Mouse (Mus musculus) MN1 (cell line): Measurements from ENCODE around the gene Klhl41.
"Not testable (repeated sequence)": the region's sequence is repeated elsewhere in the genome, so short reads cannot be mapped to it uniquely, and the experiment has no call there.

Experiments
- DNase-seq: peaks from one replicate; pipeline ENCODE4 v3.0.0-alpha.2; 2016; ENCODE audit warnings: low spot score

Gene Klhl41

DNA sequence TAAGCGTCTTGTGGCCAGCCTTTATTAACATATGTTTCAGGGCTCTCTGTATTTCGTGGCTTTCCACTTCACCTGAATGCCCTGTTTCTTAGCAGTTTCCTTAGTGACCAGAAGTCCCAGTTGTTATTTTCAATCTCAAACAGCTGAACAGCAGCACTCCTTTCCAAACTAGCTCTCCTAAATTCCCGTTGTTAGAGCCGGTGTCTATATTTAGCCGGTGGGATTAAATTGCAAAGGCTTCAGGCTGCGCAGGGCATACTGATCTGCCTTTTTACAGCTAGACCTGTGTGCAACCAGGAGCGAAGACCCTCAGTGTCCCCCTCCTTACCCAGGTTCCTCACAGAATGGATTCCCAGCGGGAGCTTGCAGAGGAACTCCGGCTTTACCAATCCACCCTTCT, at the start of gene Klhl41:
Klhl41 (plus strand) TSS at position 268 of the 400 bp plus-strand sequence.
- no peak for DNase-seq

DNA sequence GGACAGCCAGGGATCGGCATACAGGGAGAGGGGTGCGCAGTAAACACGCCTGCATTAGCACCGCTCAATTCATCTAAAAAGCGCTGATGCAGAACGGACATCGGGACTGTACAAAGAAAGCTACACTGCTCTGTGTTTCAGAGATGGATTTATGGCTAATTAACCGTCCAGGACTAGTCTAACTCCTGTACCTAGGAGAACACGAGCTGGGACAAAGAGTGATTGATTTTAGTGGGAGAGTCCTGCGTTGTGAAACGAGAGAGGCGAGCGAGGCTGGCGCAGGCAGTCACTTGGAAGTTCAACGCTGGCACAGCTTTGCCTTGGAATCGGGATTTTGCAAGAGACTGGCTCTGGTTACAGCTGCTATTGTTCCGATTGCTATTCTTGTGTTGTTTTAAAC, 40.7 kb upstream of the Klhl41 start:
- DNase-seq: no peak

DNA sequence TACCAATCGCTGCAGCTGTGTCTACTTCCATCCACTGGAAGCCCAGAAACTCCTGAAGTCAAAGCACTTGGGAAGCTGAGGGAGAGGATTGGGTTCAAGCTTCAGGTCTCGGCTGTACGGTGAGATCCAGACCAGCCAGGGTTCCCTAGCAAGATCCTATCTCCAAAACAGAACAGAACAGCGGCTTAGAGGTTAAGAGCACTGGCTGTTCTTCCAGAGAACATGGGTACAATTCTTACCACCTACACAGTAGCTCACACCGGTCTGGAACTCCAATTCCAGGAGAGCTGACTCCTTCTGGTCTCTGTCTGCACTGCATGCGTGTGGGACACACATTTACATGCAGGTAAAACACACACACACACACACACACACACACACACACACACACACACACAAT, 40.0 kb upstream of the Klhl41 start:
- DNase-seq: no peak

DNA sequence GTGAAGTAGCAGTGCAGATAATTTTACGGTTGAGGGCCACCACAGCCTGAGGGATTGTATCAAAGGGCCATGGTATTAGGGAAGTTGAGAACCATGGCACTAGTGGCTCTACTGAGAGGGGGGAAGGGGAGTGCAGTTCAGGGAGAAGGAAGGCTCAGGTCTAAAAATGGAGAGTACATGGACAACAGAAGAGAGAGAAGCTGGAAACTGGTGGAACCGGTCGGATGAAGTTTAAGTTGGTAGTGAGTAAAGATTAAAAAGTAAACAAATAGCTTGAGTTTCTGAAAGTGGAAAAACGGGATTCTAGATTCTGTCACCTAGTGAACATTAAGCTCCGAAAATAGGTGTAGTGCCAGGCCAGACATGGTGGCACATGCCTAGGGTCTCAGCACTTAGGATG, 39.1 kb upstream of the Klhl41 start:
- no peak for DNase-seq

DNA sequence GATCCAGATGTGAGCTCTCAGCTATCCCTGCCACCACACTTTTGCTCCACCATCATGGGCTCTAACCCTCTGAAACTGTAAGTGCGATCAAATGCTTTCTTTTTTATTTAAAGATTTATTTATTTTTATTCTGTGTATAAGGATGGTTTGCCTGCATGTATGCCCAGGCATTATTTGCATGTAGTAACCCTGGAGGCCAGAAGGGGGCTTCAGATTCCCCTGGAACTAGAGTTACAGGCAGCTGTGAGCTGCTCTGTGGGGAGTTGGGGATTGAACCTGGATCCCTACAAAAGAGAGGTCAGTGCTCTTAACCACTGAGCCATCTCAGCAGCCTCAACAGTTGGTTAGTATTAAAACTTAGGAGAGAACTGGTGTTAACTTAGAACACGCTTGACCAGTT, 38.5 kb upstream of the Klhl41 start:
- no peak for DNase-seq

DNA sequence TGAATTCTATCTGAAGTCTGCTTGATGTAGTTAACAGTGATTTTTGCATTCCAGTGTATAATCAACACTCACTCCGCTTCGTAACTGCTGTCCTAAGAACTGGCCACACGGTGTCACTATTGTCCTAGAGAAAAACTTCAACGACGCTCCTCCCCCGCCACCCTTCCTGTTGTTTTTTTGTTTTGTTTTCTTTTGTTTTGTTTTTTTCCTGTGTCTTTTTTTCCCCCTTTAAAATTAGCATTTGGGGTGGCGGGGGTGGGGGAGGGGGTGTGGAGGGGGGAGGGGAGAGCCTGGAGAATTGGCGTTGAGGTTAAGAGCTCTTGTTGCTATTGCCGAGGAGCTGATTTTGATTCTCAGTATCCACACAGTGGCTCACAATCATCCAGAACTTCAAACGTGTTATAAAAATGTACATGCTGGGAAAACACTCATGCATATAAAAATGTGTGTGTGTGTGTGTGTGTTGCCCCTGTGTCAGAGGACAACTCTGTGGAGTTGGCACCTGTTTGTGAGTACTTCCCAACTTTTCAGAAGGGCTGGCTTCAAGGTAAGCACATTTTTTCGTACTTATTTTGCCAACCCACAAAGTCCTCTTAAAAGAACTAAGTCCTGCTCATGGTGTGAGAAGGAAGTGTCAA, 34.7 kb upstream of the Klhl41 start:
- peak; percentile 71 for DNase-seq

GRCm38 (mm10) chr2:69635807-69636206, 34.1 kb upstream of the Klhl41 start:
- peak; percentile 21 for DNase-seq

GRCm38 (mm10) chr2:69637989-69638388, 31.9 kb upstream of the Klhl41 start:
- DNase-seq: not testable (repeated sequence)

DNA sequence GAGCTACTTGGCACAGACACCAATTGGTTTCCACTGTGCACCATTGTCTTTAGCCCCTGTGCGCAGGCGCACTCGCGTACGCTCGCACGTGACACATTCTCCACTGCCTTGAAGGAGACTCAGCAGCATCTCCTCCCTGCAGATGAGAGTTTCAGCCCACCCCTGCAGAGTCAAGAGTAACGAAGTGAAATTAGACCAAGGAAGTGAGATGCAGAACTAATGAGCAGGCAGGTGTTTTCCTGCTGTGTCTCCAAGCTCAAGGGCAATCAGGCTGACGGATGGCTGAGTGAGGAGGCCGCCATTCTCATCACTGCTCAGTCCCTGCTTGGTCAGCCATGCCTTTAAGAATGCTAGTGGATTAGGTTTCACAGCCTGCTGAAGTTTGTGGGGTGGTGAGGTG, 29.8 kb upstream of the Klhl41 start:
- no peak for DNase-seq

DNA sequence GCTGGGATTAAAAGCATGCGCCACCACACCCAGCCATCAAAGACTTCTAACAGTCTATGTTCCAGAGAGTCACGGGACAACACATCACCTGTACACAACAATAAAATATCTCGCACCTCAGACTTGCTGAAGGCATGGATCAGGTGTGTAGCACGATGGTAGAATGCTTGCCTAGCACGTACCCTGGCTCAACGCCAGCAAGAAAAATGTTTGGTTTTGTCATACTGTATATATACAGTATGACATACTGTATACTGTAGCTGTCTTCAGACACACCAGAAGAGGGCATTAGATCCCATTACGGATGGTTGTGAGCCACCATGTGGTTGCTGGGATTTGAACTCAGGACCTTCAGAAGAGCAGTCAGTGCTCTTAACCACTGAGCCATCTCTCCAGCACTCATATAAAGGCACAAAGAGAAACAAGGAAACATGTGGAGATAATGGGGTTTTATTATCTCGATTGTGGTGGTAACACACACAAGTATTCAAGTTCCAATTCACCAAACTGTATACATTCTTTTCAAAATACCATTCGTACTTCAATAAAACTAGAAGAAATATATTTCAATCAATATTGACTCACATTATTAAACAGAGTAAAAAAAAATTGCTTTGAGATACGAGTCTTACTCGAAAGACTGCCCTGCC, 24.8 kb upstream of the Klhl41 start:
- DNase-seq: no peak

DNA sequence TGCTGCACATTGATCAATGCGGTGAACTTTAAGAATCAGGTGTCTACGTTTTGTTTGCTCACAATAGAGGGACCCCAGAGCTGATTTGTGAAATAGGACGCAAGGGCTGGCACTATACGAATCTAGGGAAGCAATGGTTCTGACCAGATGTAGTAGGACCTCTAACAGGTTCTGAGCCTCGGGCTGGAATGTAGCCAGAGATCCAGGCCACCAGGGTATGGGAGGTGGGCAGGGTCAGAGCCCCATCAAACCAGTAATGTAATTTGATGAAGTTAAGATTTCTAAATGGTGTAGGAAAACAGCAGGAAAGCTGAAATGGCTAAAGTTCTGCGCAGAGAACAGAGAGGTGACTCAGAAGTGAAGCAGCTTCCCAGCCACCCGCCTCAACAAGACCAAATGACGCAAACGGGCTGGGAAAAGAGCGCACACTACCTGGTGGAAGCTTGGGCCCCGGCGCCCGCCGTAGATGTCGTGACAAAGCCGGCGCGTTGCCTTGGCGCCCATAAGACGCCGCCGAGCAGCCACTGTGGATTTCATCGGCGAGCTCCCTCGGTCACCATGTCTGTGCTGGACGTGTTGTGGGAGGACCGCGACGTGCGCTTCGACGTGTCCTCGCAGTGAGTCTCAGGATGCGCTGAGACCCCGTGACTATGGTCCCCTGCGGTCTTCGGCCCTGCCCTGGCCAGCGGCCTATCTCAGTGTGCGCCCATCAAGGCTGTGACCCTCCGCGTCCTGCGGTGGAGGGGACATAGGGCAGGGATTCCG, 23.0 kb upstream of the Klhl41 start, which contains the start of gene Bbs5:
Bbs5 (plus strand) TSS at position 446 of the 765 bp plus-strand sequence.
- peak; percentile 92 for DNase-seq

DNA sequence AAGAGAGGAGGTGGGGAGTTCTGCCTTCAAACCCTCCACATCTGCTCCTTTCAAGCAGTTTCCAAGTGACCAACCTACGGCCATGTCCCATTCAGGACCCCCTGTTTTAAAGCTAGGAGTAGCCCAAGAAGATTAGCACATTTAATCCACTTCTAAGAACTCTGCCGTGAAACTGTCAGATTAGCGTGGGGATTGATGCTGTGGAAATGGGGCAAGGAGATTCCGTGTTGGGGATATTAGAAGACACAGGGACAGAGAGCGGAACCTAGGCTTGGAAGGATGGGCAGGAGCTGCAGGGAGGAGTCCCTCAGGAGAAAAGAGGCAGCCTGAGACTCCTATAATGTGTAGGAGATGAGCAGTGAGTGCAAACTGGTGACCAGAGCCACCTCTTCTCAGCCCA, 20.2 kb upstream of the Klhl41 start:
- DNase-seq: no peak

DNA sequence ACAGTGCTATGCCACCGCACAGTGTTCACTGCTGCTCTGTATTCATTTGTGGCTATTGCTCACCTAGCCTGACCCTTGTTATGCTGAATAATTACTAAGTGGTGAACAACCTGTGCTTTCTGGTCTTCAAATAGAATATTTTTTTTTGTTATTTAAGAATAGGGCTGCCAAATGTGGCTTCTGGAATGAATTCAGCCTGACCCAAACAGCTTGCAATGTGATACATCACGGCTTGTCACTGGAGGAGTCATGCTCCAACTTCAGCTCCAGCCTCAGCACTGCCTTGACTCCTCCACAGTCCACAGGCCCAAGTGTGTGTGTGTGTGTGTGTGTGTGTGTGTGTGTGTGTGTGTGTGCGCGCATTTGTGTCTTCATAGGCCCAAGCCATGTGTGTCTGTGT, 10.6 kb upstream of the Klhl41 start:
- DNase-seq: no peak

GRCm38 (mm10) chr2:69663827-69664476, 6.0 kb upstream of the Klhl41 start:
- no peak for DNase-seq

GRCm38 (mm10) chr2:69667656-69668055, 2.3 kb upstream of the Klhl41 start:
- no peak for DNase-seq

- DNase-seq: no peak
These were observed 1.5 kb upstream of the Klhl41 start for GRCm38 (mm10) chr2:69668414-69668813.

GRCm38 (mm10) chr2:69673723-69674122, 3.8 kb downstream of the Klhl41 start:
- no peak for DNase-seq

- no peak for DNase-seq
These were observed 5.3 kb downstream of the Klhl41 start for GRCm38 (mm10) chr2:69675266-69675665.

DNA sequence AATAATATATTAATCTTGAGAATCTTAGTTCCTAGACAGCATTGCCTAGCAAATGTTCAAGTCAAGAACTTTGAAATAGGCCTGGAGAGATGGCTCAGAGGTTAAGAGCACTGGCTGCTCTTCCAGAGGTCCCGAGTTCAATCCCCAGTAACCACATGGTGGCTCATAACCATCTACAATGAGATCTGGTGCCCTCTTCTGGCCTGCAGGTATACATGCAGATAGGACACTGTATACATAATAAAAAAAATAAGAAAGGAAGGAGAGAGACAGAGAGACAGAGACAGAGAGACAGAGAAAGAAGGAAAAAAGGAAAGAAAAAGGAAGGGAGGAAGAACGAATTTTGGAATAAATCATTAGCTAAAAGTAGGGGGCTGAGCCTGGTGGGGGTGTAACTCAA, 6.8 kb downstream of the Klhl41 start:
- no peak for DNase-seq

DNA sequence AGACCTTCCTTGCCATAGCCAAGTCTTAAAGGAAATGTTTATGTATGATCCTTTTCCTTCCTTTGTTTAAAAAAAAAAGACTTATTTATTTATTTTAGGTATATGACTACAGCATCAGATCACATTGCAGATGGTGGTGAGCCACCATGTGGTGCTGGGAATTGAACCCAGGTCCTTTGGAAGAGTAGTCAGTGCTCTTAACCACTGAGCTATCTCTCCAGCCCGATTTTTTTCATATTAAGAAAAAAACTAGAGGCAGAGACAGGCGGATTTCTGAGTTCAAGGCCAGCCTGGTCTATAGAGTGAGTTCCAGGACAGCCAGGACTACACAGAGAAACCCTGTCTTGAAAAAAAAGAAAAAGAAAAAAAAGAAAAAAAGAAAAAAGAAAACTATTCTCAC, 7.3 kb downstream of the Klhl41 start:
- DNase-seq: not testable (repeated sequence)

GRCm38 (mm10) chr2:69679990-69680389, 10.1 kb downstream of the Klhl41 start:
- DNase-seq: no peak

- DNase-seq: no peak
These were observed 12.0 kb downstream of the Klhl41 start for GRCm38 (mm10) chr2:69681931-69682330.
